Mouse (Mus musculus) liver, adult (tissue): ENCODE measurements around the gene Creb3l1.
A peak's percentile ranks its signal among the peaks of the same experiment; 100 is the strongest.

Experiments
- GATA4 ChIP-seq: IDR thresholded peaks from 2 replicates; pipeline ENCODE4 v1.6.1; 2014; ENCODE audit warnings: mild to moderate bottlenecking, low read length; ENCODE audit not compliant: insufficient replicate concordance

The Creb3l1 gene

DNA sequence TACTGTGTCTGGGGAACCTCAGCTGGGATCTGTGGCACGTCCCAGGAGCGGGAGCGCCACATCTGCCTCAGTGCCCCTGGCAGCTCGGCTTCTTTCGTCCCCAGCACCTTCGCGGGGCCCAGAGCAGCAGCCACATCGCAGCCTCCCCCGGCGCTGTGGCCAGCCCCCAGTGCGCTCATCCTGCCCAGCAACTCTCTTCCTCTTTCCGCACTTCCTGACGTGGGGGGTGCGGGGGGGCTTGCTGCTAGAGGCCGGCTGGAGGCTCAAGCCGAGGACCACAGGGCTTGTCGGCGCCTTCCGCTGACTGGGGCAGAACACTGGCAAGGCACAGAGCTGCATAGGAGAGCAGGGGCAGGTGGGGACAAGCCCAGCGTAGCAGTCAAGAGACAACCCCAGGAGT, 58.9 kb downstream of the Creb3l1 start:
- peak; percentile 50; the same call in 1 of the 2 replicates for TF ChIP-seq GATA4

DNA sequence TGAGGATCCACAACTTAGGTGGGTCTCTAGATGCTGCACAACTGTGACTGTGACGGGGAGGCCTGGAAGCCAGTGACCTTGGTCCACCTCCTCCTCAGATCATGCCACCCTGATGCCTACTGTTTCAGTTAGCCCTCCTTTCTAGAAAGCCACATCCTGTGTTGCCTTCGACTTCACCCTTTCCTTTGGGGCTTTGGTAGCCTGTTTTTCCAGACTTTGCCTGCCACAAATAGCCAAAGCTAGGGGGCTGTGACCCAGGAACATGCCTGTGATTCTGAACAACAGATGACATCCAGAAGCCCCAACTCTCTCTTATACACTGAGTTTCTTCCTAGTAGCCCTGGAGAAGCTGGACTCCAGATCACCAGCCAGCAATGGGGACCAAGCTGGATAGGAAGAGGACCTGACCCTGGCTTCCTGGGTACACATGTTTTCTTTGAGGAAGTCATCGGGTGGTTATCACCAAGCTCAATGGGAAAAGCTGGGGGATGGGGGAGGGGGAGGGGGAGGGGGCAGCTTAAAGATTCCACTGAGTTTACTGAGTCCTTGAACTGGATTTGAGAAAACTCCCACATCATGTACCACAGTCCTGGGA, 59.6 kb downstream of the Creb3l1 start:
- TF ChIP-seq GATA4 = no peak

DNA sequence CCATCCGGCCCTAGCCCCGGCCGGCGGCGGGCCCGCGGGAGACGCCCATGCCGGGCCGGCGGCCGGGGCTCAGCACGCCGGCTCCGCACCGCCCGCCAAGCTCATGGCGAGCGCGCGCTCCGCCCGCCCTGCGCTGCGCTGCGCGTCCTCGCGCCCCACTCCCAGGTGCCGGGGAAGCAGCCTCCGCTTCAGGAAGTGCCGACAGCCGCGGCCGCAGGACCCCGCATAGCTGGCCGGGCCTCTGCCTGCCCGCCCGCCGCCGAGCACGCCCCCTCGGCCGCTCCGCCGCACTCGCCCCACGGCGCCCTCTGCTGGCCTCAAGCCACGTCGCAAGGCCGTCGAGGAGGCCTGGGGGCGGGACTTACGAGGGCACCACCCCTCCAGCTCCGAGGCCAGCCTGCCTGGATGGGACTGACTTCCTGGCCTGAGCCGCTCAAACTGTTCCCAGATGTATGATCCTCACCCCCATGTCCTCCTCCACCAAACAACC, 60.8 kb downstream of the Creb3l1 start:
- no peak; the same call in 1 of the 2 replicates for TF ChIP-seq GATA4

DNA sequence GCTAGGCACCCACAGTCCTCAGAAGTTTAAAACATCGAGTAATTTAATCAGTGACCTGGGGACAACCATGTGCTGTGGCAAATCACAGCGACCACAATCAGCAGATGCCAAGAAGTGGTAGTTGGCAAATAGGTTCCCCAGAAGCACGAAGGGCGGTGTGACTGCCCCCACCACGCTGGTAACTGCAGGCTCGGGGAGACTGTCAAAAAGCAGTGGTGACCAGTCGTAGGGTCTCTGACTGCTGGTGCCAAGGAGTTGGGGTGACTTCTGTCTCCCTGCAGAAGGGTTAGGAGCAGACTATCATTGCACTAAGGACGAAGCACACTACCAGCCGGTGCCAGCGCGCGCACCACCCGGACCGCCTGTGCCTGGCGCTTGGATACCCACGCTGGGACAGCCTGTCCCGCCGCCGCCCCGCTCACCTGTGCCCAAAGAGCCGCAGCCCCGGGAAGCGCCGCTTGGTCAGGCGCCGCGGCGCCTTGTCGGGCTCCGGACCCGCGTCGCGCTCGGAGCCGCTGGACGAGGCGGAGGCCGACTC, 61.4 kb downstream of the Creb3l1 start:
- TF ChIP-seq GATA4 = no peak

DNA sequence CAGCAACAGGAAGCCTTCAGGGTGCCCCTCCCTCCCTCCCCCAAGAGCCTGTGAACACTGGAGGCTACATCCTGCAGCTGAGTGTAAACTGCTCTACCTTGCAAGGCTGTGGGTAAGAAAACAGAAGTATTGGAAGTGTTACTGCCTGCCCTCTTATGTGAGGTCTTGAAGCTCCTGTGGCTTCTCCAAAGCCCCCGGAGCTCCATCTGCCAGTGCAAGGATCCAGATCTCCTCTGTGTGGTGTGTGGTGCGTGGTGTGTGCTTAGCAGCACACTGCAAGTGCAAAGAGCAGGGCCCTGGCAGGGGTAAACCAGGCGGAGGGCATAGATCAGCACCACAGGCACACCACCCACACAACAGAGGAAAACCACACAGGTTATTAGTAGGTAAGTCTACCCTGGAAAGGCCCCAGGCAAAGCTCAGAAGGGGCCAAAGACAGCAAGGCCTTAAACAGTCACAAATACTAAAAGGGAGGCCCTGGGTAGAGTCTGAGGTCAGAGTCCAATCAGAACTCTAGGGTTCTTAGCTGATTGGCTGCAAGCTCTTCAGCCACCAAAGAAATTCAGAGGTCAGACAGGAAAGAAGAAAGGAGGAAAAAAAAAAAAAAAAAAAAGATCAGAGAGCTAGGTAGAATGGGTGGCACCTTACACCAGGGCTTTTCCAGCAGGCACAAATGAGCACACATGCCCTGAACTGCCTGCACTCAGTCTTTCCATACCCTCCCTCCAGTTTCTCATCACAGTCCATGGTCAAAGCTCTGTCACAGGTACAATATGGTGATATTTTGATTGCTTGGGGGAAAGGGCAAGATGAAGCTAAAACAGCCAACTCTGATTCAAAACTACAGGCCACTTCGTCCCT, 62.2 kb downstream of the Creb3l1 start:
- no peak for TF ChIP-seq GATA4

DNA sequence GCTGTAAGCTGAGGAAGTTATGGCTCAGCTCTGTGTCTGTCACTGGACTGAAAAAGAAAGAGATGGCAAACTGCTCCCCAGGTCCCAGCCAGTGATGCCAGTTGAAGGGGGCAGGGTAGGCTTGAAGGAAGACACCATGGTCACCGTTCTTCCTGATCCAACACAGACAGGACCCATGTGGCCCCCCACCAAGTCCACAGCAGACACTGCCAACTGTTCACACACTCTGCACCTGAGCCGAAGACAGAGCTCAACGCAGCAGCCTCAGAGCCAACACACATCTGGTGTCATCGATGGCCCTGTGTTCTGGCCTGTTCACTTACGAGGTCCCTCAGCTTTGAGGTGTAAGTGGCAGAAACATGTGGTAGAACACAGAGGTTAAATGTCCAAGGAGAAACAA, 63.8 kb downstream of the Creb3l1 start:
- no peak for TF ChIP-seq GATA4

DNA sequence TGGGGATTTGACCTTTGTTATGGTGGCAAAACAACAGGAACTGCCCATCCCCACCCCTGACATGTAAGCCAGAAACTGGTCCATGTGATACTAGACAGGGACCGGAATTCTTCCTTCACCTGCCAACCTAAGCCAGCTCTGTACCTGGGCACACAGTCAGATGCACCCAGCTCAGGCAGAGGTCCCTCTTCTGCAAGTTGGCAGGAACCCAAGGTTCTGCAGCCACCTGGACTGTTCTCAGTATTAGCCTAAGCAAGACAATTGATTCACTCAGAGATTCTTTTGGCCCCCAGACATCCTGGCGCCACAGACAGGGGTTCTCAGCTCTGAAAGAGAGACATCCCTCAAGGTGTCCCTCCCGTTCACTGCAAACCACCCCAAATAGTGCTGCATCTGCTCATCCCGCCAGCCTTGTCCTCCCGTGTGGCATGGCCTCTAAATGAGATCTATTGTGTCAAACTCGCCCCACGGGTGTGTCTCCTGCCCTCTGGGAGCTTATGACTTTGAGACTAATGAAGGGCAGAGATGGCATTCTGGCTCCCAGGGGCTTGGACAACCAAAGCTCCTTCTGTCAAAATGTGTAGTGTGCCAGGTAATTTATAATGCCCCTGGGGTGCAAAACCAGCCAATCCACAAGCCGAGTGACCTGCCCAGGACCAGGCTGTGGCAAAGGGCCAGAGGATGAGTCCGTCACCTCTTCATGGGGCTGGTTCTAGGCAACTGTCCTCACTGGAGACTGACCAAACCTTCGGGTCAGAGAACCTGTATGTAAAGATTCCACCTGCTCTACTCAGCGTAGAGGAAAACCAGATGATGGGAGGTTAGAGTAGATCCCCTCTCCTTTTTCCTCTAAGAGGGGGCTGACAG, 64.5 kb downstream of the Creb3l1 start:
- no peak for TF ChIP-seq GATA4

DNA sequence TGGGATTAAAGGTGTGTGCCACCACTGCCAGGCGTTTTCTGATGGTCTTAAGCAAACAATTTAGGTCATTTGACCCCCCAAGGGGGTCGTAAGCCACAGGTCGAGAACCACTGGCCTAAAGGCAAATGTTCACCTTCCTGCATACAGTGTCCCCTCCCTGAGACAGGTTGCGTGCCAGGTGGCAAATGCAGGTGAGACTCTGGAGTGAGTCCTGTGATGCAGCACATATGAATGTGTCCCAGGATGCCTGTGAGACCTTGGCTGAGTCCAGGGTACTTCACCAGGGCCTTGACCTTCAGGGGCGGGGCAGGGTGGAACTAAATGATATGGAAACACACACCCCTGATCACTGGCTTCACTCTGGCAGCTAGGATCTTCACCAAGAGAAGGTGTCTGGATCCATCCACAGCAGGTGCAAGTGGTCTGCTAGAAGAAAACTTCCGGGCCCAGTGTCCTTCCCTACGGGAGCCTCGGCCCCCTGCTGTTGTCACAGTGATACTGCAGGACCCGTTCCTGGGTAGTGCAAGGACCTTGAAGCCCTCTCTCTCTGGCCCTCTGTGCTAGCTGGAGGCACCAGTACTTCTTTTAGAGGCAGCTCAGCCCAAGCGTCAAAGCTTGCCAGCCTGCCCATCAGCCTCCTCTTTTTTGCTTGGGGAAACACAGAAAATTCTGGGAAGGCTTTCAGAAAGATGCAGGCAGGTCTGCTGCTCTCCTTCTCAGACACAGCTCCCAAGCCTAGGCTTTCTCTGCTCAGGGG, 65.4 kb downstream of the Creb3l1 start:
- no peak for TF ChIP-seq GATA4

DNA sequence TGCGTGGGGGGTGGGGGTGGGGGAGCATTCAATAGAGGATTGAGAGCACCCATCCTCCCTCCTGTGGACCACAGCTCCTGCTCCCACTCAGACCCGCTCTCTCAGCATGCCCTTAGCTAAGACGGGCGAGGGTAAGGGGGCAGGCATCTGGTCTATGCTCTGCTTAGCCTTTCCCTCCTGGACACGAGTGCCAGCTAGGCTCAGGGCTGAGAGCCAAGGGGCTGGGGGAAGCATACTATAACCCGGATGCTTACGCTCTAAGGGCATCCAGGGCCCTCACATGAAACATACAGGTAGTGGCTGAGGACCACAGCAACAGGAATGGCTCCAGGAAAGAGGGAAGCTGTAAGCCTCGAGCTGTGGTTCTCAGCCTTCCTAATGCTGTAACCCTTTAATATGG, 66.3 kb downstream of the Creb3l1 start:
- no peak for TF ChIP-seq GATA4

DNA sequence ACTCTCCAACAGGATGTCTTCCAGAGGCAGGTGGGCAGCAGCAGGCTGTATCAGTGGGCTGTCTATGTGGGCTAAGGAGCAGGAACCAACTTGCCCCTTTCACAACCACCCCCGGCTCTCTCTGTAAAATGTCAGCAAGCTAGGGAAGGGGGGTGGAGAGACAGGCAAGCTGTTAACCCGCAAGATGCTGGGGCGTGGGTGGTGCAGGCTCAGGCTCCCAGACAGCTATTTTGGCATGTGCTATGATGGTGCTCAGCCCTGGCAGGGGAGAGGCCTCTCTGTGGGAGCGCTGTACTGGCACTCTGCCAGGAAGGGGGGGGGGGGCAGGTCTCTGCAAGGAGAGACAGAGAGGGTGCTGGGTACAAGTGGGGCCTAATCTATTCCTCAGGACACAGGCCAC, 67.2 kb downstream of the Creb3l1 start:
- no peak for TF ChIP-seq GATA4

DNA sequence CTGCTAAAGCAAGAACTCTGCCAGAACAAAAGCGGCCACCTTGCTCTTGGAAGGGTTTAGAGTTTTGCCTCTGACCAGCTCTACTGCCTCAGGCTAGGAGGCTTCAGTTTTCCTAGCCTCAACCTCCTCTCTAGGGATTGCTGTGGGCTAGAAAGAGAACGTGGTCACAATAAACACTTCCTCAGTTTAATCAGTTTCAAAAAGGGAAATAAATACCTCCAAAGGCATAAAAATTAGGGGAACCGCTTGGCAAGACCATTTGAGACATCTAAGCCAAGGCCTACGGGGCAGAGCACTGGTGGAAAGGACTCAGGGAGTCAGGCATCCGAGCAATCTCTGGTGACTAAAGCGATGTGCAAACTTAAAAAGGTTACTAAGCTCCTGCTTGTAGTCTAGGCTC, 68.4 kb downstream of the Creb3l1 start:
- TF ChIP-seq GATA4 = no peak

DNA sequence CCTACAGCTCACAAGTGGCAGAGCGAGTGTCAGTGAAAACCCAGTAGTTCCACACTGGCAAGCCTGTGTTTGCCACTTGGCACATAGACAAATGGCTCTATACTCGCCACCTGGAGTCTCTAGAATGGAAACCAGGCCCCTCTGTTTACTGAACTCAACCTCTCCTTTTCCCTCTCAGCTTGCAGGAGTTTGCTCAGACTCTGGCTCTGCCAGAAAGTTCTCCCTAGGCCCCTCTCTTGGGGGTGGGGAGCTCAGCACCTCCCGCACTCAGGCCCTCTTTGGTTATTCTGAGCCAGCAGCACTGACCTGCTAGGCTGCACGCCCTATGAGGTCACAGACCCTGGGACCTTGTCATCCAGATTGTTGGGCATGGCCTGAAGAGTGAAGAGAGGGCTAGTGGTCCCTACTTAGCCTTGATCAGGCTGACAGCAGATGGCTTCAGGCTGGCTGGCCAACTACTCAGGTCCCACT, 69.1 kb downstream of the Creb3l1 start:
- TF ChIP-seq GATA4 = no peak

DNA sequence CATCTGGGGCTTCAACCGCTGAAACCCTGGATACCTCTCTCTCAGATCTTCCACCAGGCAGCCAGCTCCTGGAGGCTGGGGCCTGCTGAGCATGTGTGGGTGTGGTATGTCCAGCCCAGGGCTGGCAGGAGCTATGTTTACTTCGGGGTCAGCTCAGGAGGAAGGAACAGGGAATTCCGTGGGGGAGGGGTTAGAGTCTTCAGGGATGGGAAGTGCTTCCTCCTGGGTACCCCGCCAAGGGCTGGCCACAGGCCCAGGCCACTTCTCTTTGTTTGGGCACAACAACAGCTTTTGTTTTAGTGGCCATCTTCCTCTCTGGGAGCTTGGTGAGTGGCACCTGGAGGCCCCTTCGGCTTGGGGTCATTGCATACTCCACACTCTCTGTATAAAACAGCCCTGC, 70.5 kb downstream of the Creb3l1 start:
- peak; percentile 54; the same call in 1 of the 2 replicates for TF ChIP-seq GATA4
